In the genomic region with DNA sequence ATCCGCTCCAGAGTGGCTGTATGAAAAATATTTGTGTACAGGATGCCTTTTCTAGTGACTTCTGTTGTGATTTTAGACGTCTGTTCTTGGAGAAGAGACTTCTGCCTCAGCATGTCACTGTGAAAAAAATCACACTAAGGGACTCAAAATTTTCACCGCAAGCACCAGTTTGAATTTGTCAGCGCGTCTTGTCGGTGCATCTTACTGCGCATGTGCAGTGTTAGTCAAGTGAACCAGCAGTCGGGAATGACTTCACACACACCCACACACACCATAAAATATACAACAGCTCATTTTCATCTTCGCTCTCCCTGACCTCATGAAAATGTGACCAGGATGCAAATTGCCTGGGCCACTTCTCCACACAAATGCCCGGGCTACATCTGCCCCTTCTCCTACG, we compare ENCODE assay signal across 25 mouse cellular contexts.
DNase-seq lines count a peak whose midpoint lies in the region; ATAC-seq and TF ChIP-seq lines count a peak whose summit lies in the region.
"Had no signal": no experiment of that assay in that cellular context is flagged by ENCODE, and none has a peak within 500 bp of the region (broad histone marks: within the 10 kb centered on the region; RNA-seq: fewer than 3 reads in every experiment).

No protein-coding gene starts in this region.

- 0 out of 2 replicates have a peak, but pooled peaks cover 8% of the 10 kb centered on the region for H3K9me3 ChIP-seq in forebrain, postnatal 0 days (ENCODE audit: low read length)
- no peaks in the 10 kb centered on the region for H3K9me3 ChIP-seq in forebrain, embryonic 15.5 days
- peaks cover 5% of the 10 kb centered on the region; the same call in 1 of the 2 replicates for H3K9me3 ChIP-seq in embryonic facial prominence, embryonic 13.5 days
- H3K9me3 ChIP-seq: hindbrain, embryonic 15.5 days; intestine, embryonic 15.5 days; liver, embryonic 15.5 days; lung, embryonic 15.5 days had no signal

- no peak overlapping the region for H3K4me2 ChIP-seq in forebrain, postnatal 0 days (ENCODE audit: low read depth)
- H3K4me2 ChIP-seq in forebrain, embryonic 15.5 days (replicated peaks) = no peak overlapping the region
- no peak overlapping the region for H3K4me2 ChIP-seq in embryonic facial prominence, embryonic 13.5 days
- H3K4me2 ChIP-seq: forebrain, embryonic 13.5 days; hindbrain, embryonic 15.5 days; intestine, embryonic 15.5 days; liver, embryonic 15.5 days; lung, embryonic 15.5 days; neural tube, embryonic 12.5 days had no signal

- no peak for TF ChIP-seq CTCF in forebrain, postnatal 0 days (IDR thresholded peaks at IDR 0.05; ENCODE audit: low read depth)

- no peaks in the 10 kb centered on the region for H3K27me3 ChIP-seq in forebrain, postnatal 0 days (ENCODE audit: insufficient read depth, low read length)
- no peaks in the 10 kb centered on the region for H3K27me3 ChIP-seq in forebrain, embryonic 15.5 days
- no peaks in the 10 kb centered on the region for H3K27me3 ChIP-seq in embryonic facial prominence, embryonic 13.5 days
- H3K27me3 ChIP-seq: forebrain, embryonic 13.5 days; hindbrain, embryonic 15.5 days; intestine, embryonic 15.5 days; liver, embryonic 15.5 days; lung, embryonic 15.5 days; megakaryocyte, embryonic 14.5 days; neural tube, embryonic 12.5 days had no signal

- no peak for ATAC-seq in forebrain, postnatal 0 days
- no peak for ATAC-seq in forebrain, embryonic 15.5 days (replicated peaks)
- no peak for ATAC-seq in embryonic facial prominence, embryonic 13.5 days (ENCODE audit: insufficient number of reproducible peaks, insufficient read depth, low FRiP score, low TSS enrichment, low read depth)
- ATAC-seq: intestine, embryonic 15.5 days had no signal

- no peak overlapping the region for H3K4me3 ChIP-seq in forebrain, postnatal 0 days (ENCODE audit: low read depth, low read length)
- H3K4me3 ChIP-seq in forebrain, embryonic 15.5 days = no peak overlapping the region
- no peak overlapping the region for H3K4me3 ChIP-seq in embryonic facial prominence, embryonic 13.5 days
- H3K4me3 ChIP-seq: forebrain, embryonic 13.5 days; hindbrain, embryonic 15.5 days; intestine, embryonic 15.5 days; limb, embryonic 10.5 days; liver, embryonic 15.5 days; lung, embryonic 15.5 days; megakaryocyte, embryonic 14.5 days; neural tube, embryonic 12.5 days had no signal

- peaks cover 10% of the 10 kb centered on the region for H3K36me3 ChIP-seq in forebrain, postnatal 0 days (ENCODE audit: insufficient read depth)
- H3K36me3 ChIP-seq in forebrain, embryonic 15.5 days = peaks cover 15% of the 10 kb centered on the region
- peaks cover 70% of the 10 kb centered on the region for H3K36me3 ChIP-seq in embryonic facial prominence, embryonic 13.5 days

- no peak overlapping the region for H3K27ac ChIP-seq in forebrain, postnatal 0 days (ENCODE audit: low read depth, low read length)
- H3K27ac ChIP-seq in forebrain, embryonic 15.5 days (replicated peaks) = no peak overlapping the region
- H3K27ac ChIP-seq in embryonic facial prominence, embryonic 13.5 days = 0 out of 2 replicates have a peak overlapping the region, but pooled peaks have one; percentile 4
- H3K27ac ChIP-seq: forebrain, embryonic 13.5 days; hindbrain, embryonic 15.5 days; intestine, embryonic 15.5 days; limb, embryonic 10.5 days; liver, embryonic 15.5 days; lung, embryonic 15.5 days; neural tube, embryonic 12.5 days had no signal

- peak; percentile 9 for DNase-seq in forebrain, postnatal 0 days
- peak; percentile 22 to 36 for DNase-seq in left cerebral cortex, adult 18-20 months (ENCODE audit: low spot score in 2 of 2)
- DNase-seq in left cerebral cortex, adult 9 months (ENCODE audit: low spot score in 2 of 2) = no peak
- peak; percentile 35 for DNase-seq in right cerebral cortex, adult 18-20 months
- DNase-seq in right cerebral cortex, postnatal 25 days = no peak
- DNase-seq in spleen, adult 18-20 months = no peak
- DNase-seq: adrenal gland, postnatal 36 days; cerebellum, adult 11-12 months; cerebellum, postnatal 10 days; heart, postnatal 4 days; kidney, adult 8-10 months; kidney, postnatal 10 days; liver; lung, postnatal 36 days; thymus, postnatal 25 days had no signal

- WGBS in forebrain, postnatal 0 days = 83% methylated on average over 11 of the region's 11 CpGs
- 81% methylated on average over 11 of the region's 11 CpGs for WGBS in forebrain, embryonic 15.5 days
- WGBS in embryonic facial prominence, embryonic 13.5 days = 94% methylated on average over 11 of the region's 11 CpGs

- no peaks in the 10 kb centered on the region for H3K4me1 ChIP-seq in forebrain, postnatal 0 days (ENCODE audit: insufficient read depth)
- 0 out of 2 replicates have a peak, but pooled peaks cover 5% of the 10 kb centered on the region for H3K4me1 ChIP-seq in forebrain, embryonic 15.5 days
- H3K4me1 ChIP-seq in embryonic facial prominence, embryonic 13.5 days = 0 out of 2 replicates have a peak, but pooled peaks cover 2% of the 10 kb centered on the region
- H3K4me1 ChIP-seq: hindbrain, embryonic 15.5 days; intestine, embryonic 15.5 days; limb, embryonic 10.5 days; liver, embryonic 15.5 days; lung, embryonic 15.5 days; megakaryocyte, embryonic 14.5 days; neural tube, embryonic 12.5 days had no signal

- no peak overlapping the region for H3K9ac ChIP-seq in forebrain, postnatal 0 days
- H3K9ac ChIP-seq in forebrain, embryonic 15.5 days (replicated peaks) = no peak overlapping the region
- H3K9ac ChIP-seq in embryonic facial prominence, embryonic 13.5 days = no peak overlapping the region
- H3K9ac ChIP-seq: forebrain, embryonic 13.5 days; hindbrain, embryonic 15.5 days; intestine, embryonic 15.5 days; liver, embryonic 15.5 days; lung, embryonic 15.5 days; neural tube, embryonic 12.5 days had no signal

Comparison
In these comparisons a context has a peak if more than half of its experiments do, and no peak if none do; other contexts are left out.
1. DNase-seq: peak in forebrain, postnatal 0 days (single experiment), left cerebral cortex, adult 18-20 months (2 of 2) and right cerebral cortex, adult 18-20 months (single experiment); none in left cerebral cortex, adult 9 months (0 of 2), right cerebral cortex, postnatal 25 days (single experiment) and spleen, adult 18-20 months (0 of 2).